Mouse (Mus musculus): ENCODE measurements around the gene 4930558C23Rik. TPM values are rescaled to one million over a fixed set of nuclear protein-coding genes. Genes with fewer than 3 reads are reported as not detected.

The 4930558C23Rik gene
- total RNA-seq (2012; rRNA removed) (not detected in 2 replicates), total RNA-seq (2014; rRNA removed) (not detected in 2 replicates), polyA plus RNA-seq (2012; ENCODE audit: insufficient read length, low read depth) (not detected in 2 replicates)

DNA sequence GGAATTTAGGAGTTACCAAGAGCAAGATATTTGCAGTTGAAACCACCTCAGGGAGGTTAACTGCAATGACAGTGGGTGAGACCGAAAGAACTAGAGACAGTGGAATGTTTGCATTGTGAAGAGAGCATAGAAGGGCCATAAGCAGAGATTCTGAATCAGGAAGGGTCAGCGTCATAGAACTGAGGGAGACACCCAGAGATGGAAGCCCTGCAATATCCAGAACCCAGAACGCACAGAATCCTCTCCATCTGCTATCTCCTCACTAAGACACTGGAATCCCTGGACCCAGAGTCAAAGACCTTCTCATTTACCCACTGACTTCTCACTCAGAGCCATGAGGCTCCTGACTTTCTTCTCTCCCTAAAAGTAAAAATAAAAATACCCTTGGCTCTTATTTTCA, at the start of gene 4930558C23Rik:
Gene 4930558C23Rik (minus strand): TSS at position 101 of the 400 bp plus-strand sequence.
- no peak within 1 kb of the TSS for H3K27ac ChIP-seq (ENCODE audit: insufficient read depth, low read depth)
- H3K4me3 ChIP-seq (replicated peaks in 1 of 3; ENCODE audit: low read depth in 2 of 3, low read length in 2 of 3, poor library complexity in 1 of 3) = no peak within 1 kb of the TSS
- DNase-seq (ENCODE audit: extremely low read depth) = no peak
- in situ Hi-C loops (cut with MboI; ENCODE audit: low pct_ligation_motif_present, low pct_unique_long_range_greater_than_20kb, low sequenced_read_pairs) (no loop called here), dilution Hi-C loops (cut with MboI; ENCODE audit: extremely low pct_ligation_motif_present, extremely low pct_unique_long_range_greater_than_20kb, low sequenced_read_pairs) (no loop called here)
- no peaks in the 10 kb centered on the region for H3K79me2 ChIP-seq (replicated peaks; ENCODE audit: control insufficient read depth, extremely low read depth, insufficient read depth, poor library complexity, severe bottlenecking)
- TF ChIP-seq GABPA (IDR thresholded peaks at IDR 0.05; ENCODE audit: insufficient replicate concordance, low read depth, low read length) = no peak
- no peak for TF ChIP-seq NRF1 (IDR thresholded peaks at IDR 0.05; ENCODE audit: low read depth, low read length)
- TF ChIP-seq MEF2A (IDR thresholded peaks at IDR 0.05; ENCODE audit: borderline replicate concordance, low read depth, low read length) = no peak
- no peak for TF ChIP-seq MXI1 (IDR thresholded peaks at IDR 0.05; ENCODE audit: low read depth, low read length)
- TF ChIP-seq SMC3 (IDR thresholded peaks at IDR 0.05; ENCODE audit: low read depth, low read length) = no peak
- TF ChIP-seq NELFE (IDR thresholded peaks at IDR 0.05; ENCODE audit: low read depth, low read length) = no peak
- no peak for TF ChIP-seq TCF12 (IDR thresholded peaks at IDR 0.05; ENCODE audit: low read depth, low read length)
- TF ChIP-seq POLR2A (IDR thresholded peaks at IDR 0.05; ENCODE audit: low read depth, low read length) = no peak
- no peak for TF ChIP-seq BHLHE40 (IDR thresholded peaks at IDR 0.05; ENCODE audit: low read depth, low read length)
- H3K9me3 ChIP-seq (replicated peaks; ENCODE audit: low read length) = no peaks in the 10 kb centered on the region
- H3K4me1 ChIP-seq (ENCODE audit: control insufficient read depth in 1 of 2, insufficient read depth in 2 of 2) = peaks cover 0 to 10% of the 10 kb centered on the region in 2 experiments; a peak in 2 of 4 replicates
- no peaks in the 10 kb centered on the region for H3K36me3 ChIP-seq (replicated peaks in 1 of 2; ENCODE audit: control insufficient read depth in 1 of 2, insufficient read depth in 1 of 2, low read length in 1 of 2)
- H3K27me3 ChIP-seq (replicated peaks) = no peaks in the 10 kb centered on the region
- no peak within 1 kb of the TSS for H3K4me2 ChIP-seq (ENCODE audit: insufficient read depth, low read depth, poor library complexity, severe bottlenecking)
- H3K9ac ChIP-seq (ENCODE audit: insufficient read depth, low read depth) = no peak within 1 kb of the TSS

DNA sequence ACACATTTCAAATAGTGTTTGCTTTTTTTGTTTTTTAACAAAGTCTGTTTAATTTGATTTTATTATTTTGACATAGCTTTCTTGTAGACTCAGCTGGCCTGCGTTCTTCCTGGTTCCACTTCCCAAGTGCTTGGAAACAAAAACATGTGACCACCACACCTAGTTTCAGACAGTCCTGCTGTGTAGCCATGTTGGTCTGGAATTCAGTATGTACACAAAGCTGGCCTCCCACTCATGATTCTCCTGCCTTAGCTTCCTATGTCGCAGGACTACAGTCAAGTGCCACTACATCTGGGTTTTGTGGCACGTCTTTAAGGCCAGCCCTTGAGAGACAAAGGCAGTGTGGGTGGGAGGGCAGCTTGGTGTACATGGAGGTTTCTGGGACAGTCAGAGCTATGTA, 48.3 kb upstream of the 4930558C23Rik start:
- peaks cover 2% of the 10 kb centered on the region; the same call in 1 of the 2 replicates for H3K79me2 ChIP-seq (replicated peaks; ENCODE audit: control insufficient read depth, extremely low read depth, insufficient read depth, poor library complexity, severe bottlenecking)
- dilution Hi-C loops (cut with MboI; ENCODE audit: extremely low pct_ligation_motif_present, extremely low pct_unique_long_range_greater_than_20kb, low sequenced_read_pairs) (no loop called here), in situ Hi-C loops (cut with MboI; ENCODE audit: low pct_ligation_motif_present, low pct_unique_long_range_greater_than_20kb, low sequenced_read_pairs) (no loop called here)
- no peak overlapping the region for H3K9ac ChIP-seq (ENCODE audit: insufficient read depth, low read depth)
- H3K4me2 ChIP-seq (ENCODE audit: insufficient read depth, low read depth, poor library complexity, severe bottlenecking) = no peak overlapping the region
- H3K27ac ChIP-seq (ENCODE audit: insufficient read depth, low read depth) = no peak overlapping the region
- H3K4me1 ChIP-seq (ENCODE audit: control insufficient read depth in 1 of 2, insufficient read depth in 2 of 2) = no peaks in the 10 kb centered on the region
- no peak for TF ChIP-seq KAT2A (IDR thresholded peaks at IDR 0.05; ENCODE audit: insufficient replicate concordance, low read length)
- no peak for TF ChIP-seq ELF1 (IDR thresholded peaks at IDR 0.05; ENCODE audit: low read depth, low read length)
- TF ChIP-seq MEF2A (IDR thresholded peaks at IDR 0.05; ENCODE audit: borderline replicate concordance, low read depth, low read length) = no peak
- no peak for TF ChIP-seq ZNF384 (IDR thresholded peaks at IDR 0.05; ENCODE audit: low read depth, low read length)
- no peak for TF ChIP-seq JUND (conservative IDR thresholded peaks at IDR 0.05; ENCODE audit: low read depth, low read length)
- no peak for TF ChIP-seq RCOR1 (conservative IDR thresholded peaks at IDR 0.05; ENCODE audit: low read depth, low read length)
- no peak for TF ChIP-seq PAX5 (IDR thresholded peaks at IDR 0.05; ENCODE audit: low read length)
- no peak for TF ChIP-seq USF1 (IDR thresholded peaks at IDR 0.05; ENCODE audit: low read depth, low read length)
- TF ChIP-seq ZC3H11A (IDR thresholded peaks at IDR 0.05; ENCODE audit: low read depth, low read length) = no peak
- no peak for TF ChIP-seq UBTF (IDR thresholded peaks at IDR 0.05; ENCODE audit: low read depth, low read length)
- no peak for TF ChIP-seq MAFK (IDR thresholded peaks at IDR 0.05; ENCODE audit: insufficient replicate concordance, low read length)
- no peak for TF ChIP-seq RAD21 (IDR thresholded peaks at IDR 0.05; ENCODE audit: low read depth, low read length)
- no peak for TF ChIP-seq JUN (IDR thresholded peaks at IDR 0.05; ENCODE audit: insufficient read depth, low read depth, low read length)
- no peak for TF ChIP-seq ZKSCAN1 (IDR thresholded peaks at IDR 0.05; ENCODE audit: borderline replicate concordance, low read depth, low read length)
- TF ChIP-seq CHD2 (IDR thresholded peaks at IDR 0.05; ENCODE audit: low read length) = no peak
- TF ChIP-seq MYC (IDR thresholded peaks at IDR 0.05; ENCODE audit: low read depth, low read length) = no peak
- no peak for TF ChIP-seq E2F4 (IDR thresholded peaks at IDR 0.05; ENCODE audit: insufficient replicate concordance, low read depth, low read length)
- TF ChIP-seq SMC3 (IDR thresholded peaks at IDR 0.05; ENCODE audit: low read depth, low read length) = no peak
- DNase-seq (ENCODE audit: extremely low read depth) = no peak
- peaks cover 28 to 54% of the 10 kb centered on the region in 2 experiments for H3K36me3 ChIP-seq (replicated peaks in 1 of 2; ENCODE audit: control insufficient read depth in 1 of 2, insufficient read depth in 1 of 2, low read length in 1 of 2)
- H3K4me3 ChIP-seq (replicated peaks in 1 of 3; ENCODE audit: low read depth in 2 of 3, low read length in 2 of 3, poor library complexity in 1 of 3) = no peak overlapping the region
- no peaks in the 10 kb centered on the region for H3K9me3 ChIP-seq (replicated peaks; ENCODE audit: low read length)
- no peaks in the 10 kb centered on the region for H3K27me3 ChIP-seq (replicated peaks)
